Mouse (Mus musculus): ENCODE measurements around the gene Kat7. TPM values are rescaled to one million over a fixed set of nuclear protein-coding genes. Genes with fewer than 3 reads are reported as not detected.

The Kat7 gene
- total RNA-seq, 2 experiments from 2014 or later, result 52.9 to 54.3 TPM

Other genes with a start within 250 kb of the Kat7 start
- gene Itga3, start 233.4 kb downstream of the Kat7 start, total RNA-seq (2021), result 10 to 100 TPM; 16.1 to 16.4 TPM
- gene Dlx3, start 190.1 kb downstream of the Kat7 start, total RNA-seq (2021), result not detected
- gene Dlx4, start 164.0 kb downstream of the Kat7 start, total RNA-seq (2021), result not detected
- gene Tac4, start 48.7 kb downstream of the Kat7 start, total RNA-seq (2021), result not detected
- 10 to 100 TPM in 1 of 2 experiments, 1 to 10 TPM in 1; 8.4 to 11.5 TPM for gene Fam117a, start 26.8 kb upstream of the Kat7 start, total RNA-seq (2021)
- gene Slc35b1, start 74.4 kb upstream of the Kat7 start, total RNA-seq (2021), result 10 to 100 TPM; 57.1 to 60.5 TPM
- gene Spop, start 103.8 kb upstream of the Kat7 start, total RNA-seq (2021), result 100 to 1,000 TPM; 111 to 133 TPM
- gene Nxph3, start 204.3 kb upstream of the Kat7 start, total RNA-seq (2021), result 1 to 10 TPM; 1.0 to 1.1 TPM

Measured in heart, postnatal 4 days (tissue).